Mouse (Mus musculus): Measurements from ENCODE around the gene Tmem56. TPM values are rescaled to one million over a fixed set of nuclear protein-coding genes. Genes with fewer than 3 reads are reported as not detected.

Tmem56 gene
- polyA plus RNA-seq, 1 experiment from 2014 or later: 3.3 TPM

GRCm38 (mm10) chr3:121308935-121309334 lies 26.0 kb upstream of the Tmem56 start:
- Histone ChIP-seq H3K9me3 (no peaks in the 10 kb centered on the region), H3K4me3 (no peak overlapping the region), H3K4me2 (replicated peaks) (no peak overlapping the region), H3K4me1 (no peaks in the 10 kb centered on the region), H3K36me3 (no peaks in the 10 kb centered on the region), H3K27me3 (no peaks in the 10 kb centered on the region), H3K9ac (replicated peaks) (no peak overlapping the region), H3K27ac (replicated peaks) (no peak overlapping the region)
- 73% methylated on average over 5 of the region's 5 CpGs for WGBS
- ATAC-seq (replicated peaks): 0 out of 2 replicates have a peak, but pooled peaks have one; percentile 41

GRCm38 (mm10) chr3:121307532-121308234 lies 24.8 kb upstream of the Tmem56 start:
- H3K4me1 ChIP-seq: no peaks in the 10 kb centered on the region
- no peak overlapping the region for H3K27ac ChIP-seq (replicated peaks)
- no peaks in the 10 kb centered on the region for H3K9me3 ChIP-seq
- 76% methylated on average over 7 of the region's 7 CpGs for WGBS
- ATAC-seq (replicated peaks): peak; percentile 81
- H3K9ac ChIP-seq (replicated peaks): no peak overlapping the region
- no peak overlapping the region for H3K4me3 ChIP-seq
- no peak overlapping the region for H3K4me2 ChIP-seq (replicated peaks)
- H3K36me3 ChIP-seq: no peaks in the 10 kb centered on the region
- H3K27me3 ChIP-seq: no peaks in the 10 kb centered on the region

- no peaks in the 10 kb centered on the region for H3K9me3 ChIP-seq
- ATAC-seq (replicated peaks): no peak
- H3K4me1 ChIP-seq: no peaks in the 10 kb centered on the region
- no peak overlapping the region for H3K4me3 ChIP-seq
- no peak overlapping the region for H3K9ac ChIP-seq (replicated peaks)
- H3K36me3 ChIP-seq: no peaks in the 10 kb centered on the region
- no peak overlapping the region for H3K27ac ChIP-seq (replicated peaks)
- no peaks in the 10 kb centered on the region for H3K27me3 ChIP-seq
- 96% methylated on average over 7 of the region's 7 CpGs for WGBS
- H3K4me2 ChIP-seq (replicated peaks): no peak overlapping the region
These were observed 23.7 kb upstream of the Tmem56 start for GRCm38 (mm10) chr3:121306641-121307040.

- no peak overlapping the region for H3K4me2 ChIP-seq (replicated peaks)
These were observed 11.3 kb upstream of the Tmem56 start for GRCm38 (mm10) chr3:121294200-121294599.

GRCm38 (mm10) chr3:121291560-121292258 lies 8.8 kb upstream of the Tmem56 start, which contains the start of gene Alg14:
TSS of gene Alg14 (plus strand) at chr3:121291773.
- peak within 1 kb of the TSS; percentile 95 for H3K27ac ChIP-seq (replicated peaks)
- H3K9ac ChIP-seq (replicated peaks): peak within 1 kb of the TSS; percentile 62
- H3K9me3 ChIP-seq: no peaks in the 10 kb centered on the region
- WGBS: under 1% methylated on average over 42 of the region's 42 CpGs
- peaks cover 5% of the 10 kb centered on the region for H3K4me1 ChIP-seq
- H3K36me3 ChIP-seq: no peaks in the 10 kb centered on the region
- H3K27me3 ChIP-seq: no peaks in the 10 kb centered on the region
- peak; percentile 97 for ATAC-seq (replicated peaks)
- H3K4me3 ChIP-seq: peak within 1 kb of the TSS; percentile 65
- H3K4me2 ChIP-seq (replicated peaks): peak within 1 kb of the TSS; percentile 48

More at GRCm38 (mm10) chr3:121294200-121294599, 11.3 kb upstream of the Tmem56 start:
- H3K4me1 ChIP-seq: peaks cover 5% of the 10 kb centered on the region
- H3K9ac ChIP-seq (replicated peaks): no peak overlapping the region
- no peaks in the 10 kb centered on the region for H3K27me3 ChIP-seq
- no peaks in the 10 kb centered on the region for H3K9me3 ChIP-seq
- H3K27ac ChIP-seq (replicated peaks): no peak overlapping the region
- H3K36me3 ChIP-seq: no peaks in the 10 kb centered on the region
- H3K4me3 ChIP-seq: no peak overlapping the region
- 77% methylated on average over 2 of the region's 2 CpGs for WGBS
- no peak for ATAC-seq (replicated peaks)

- no peak for ATAC-seq (replicated peaks)
- no peaks in the 10 kb centered on the region for H3K27me3 ChIP-seq
- H3K4me2 ChIP-seq (replicated peaks): peak overlapping the region; percentile 48
- no peaks in the 10 kb centered on the region for H3K36me3 ChIP-seq
- H3K9me3 ChIP-seq: no peaks in the 10 kb centered on the region
- H3K27ac ChIP-seq (replicated peaks): peak overlapping the region; percentile 95
- H3K4me3 ChIP-seq: peak overlapping the region; percentile 65
- H3K9ac ChIP-seq (replicated peaks): peak overlapping the region; percentile 48
- peaks cover 5% of the 10 kb centered on the region for H3K4me1 ChIP-seq
- 4% methylated on average over 7 of the region's 7 CpGs for WGBS
These were observed 8.3 kb upstream of the Tmem56 start for GRCm38 (mm10) chr3:121291225-121291559.

- no peak for ATAC-seq (replicated peaks)
- H3K36me3 ChIP-seq: no peaks in the 10 kb centered on the region
- WGBS: 80% methylated on average over 8 of the region's 8 CpGs
- H3K9ac ChIP-seq (replicated peaks): peak overlapping the region; percentile 48; the same call in 1 of the 2 replicates
- peak overlapping the region; percentile 48 for H3K4me2 ChIP-seq (replicated peaks)
- no peaks in the 10 kb centered on the region for H3K9me3 ChIP-seq
- H3K27ac ChIP-seq (replicated peaks): peak overlapping the region; percentile 95
- H3K4me1 ChIP-seq: peaks cover 5% of the 10 kb centered on the region
- H3K4me3 ChIP-seq: peak overlapping the region; percentile 65
- no peaks in the 10 kb centered on the region for H3K27me3 ChIP-seq
These were observed 7.8 kb upstream of the Tmem56 start for GRCm38 (mm10) chr3:121290681-121291080.

- no peaks in the 10 kb centered on the region for H3K27me3 ChIP-seq
- H3K4me2 ChIP-seq (replicated peaks): no peak overlapping the region
- H3K4me1 ChIP-seq: peaks cover 5% of the 10 kb centered on the region
- WGBS: 98% methylated on average over 2 of the region's 2 CpGs
- H3K9me3 ChIP-seq: no peaks in the 10 kb centered on the region
- no peak overlapping the region for H3K9ac ChIP-seq (replicated peaks)
- no peak for ATAC-seq (replicated peaks)
- no peaks in the 10 kb centered on the region for H3K36me3 ChIP-seq
- no peak overlapping the region for H3K27ac ChIP-seq (replicated peaks)
- H3K4me3 ChIP-seq: no peak overlapping the region
These were observed 4.3 kb upstream of the Tmem56 start for GRCm38 (mm10) chr3:121287151-121287550.

GRCm38 (mm10) chr3:121285219-121285618 lies 2.3 kb upstream of the Tmem56 start:
- Histone ChIP-seq H3K4me2 (replicated peaks) (no peak overlapping the region), H3K9me3 (no peaks in the 10 kb centered on the region), H3K27me3 (no peaks in the 10 kb centered on the region), H3K4me3 (no peak overlapping the region), H3K9ac (replicated peaks) (no peak overlapping the region), H3K36me3 (no peaks in the 10 kb centered on the region), H3K4me1 (no peaks in the 10 kb centered on the region), H3K27ac (replicated peaks) (no peak overlapping the region)
- WGBS: 96% methylated on average over 6 of the region's 6 CpGs
- no peak for ATAC-seq (replicated peaks)

GRCm38 (mm10) chr3:121279679-121280078 lies 3.2 kb downstream of the Tmem56 start:
- H3K4me1 ChIP-seq: no peaks in the 10 kb centered on the region
- H3K27ac ChIP-seq (replicated peaks): no peak overlapping the region
- ATAC-seq (replicated peaks): no peak

GRCm38 (mm10) chr3:121277557-121277956 lies 5.3 kb downstream of the Tmem56 start:
- ATAC-seq (replicated peaks): no peak
- H3K27me3 ChIP-seq: no peaks in the 10 kb centered on the region
- no peaks in the 10 kb centered on the region for H3K36me3 ChIP-seq
- no peaks in the 10 kb centered on the region for H3K4me1 ChIP-seq
- no peak overlapping the region for H3K9ac ChIP-seq (replicated peaks)
- no peak overlapping the region for H3K4me2 ChIP-seq (replicated peaks)
- no peaks in the 10 kb centered on the region for H3K9me3 ChIP-seq
- WGBS: 79% methylated on average over 4 of the region's 4 CpGs
- H3K27ac ChIP-seq (replicated peaks): no peak overlapping the region
- no peak overlapping the region for H3K4me3 ChIP-seq

More at GRCm38 (mm10) chr3:121279679-121280078, 3.2 kb downstream of the Tmem56 start:
- Histone ChIP-seq H3K4me2 (replicated peaks) (no peak overlapping the region), H3K4me3 (no peak overlapping the region), H3K27me3 (no peaks in the 10 kb centered on the region), H3K9me3 (no peaks in the 10 kb centered on the region), H3K36me3 (no peaks in the 10 kb centered on the region), H3K9ac (replicated peaks) (no peak overlapping the region)
- WGBS: 87% methylated on average over 14 of the region's 14 CpGs

GRCm38 (mm10) chr3:121277009-121277408 lies 5.9 kb downstream of the Tmem56 start:
- no peak overlapping the region for H3K4me3 ChIP-seq
- no peak for ATAC-seq (replicated peaks)
- H3K27me3 ChIP-seq: no peaks in the 10 kb centered on the region
- H3K36me3 ChIP-seq: no peaks in the 10 kb centered on the region
- H3K4me2 ChIP-seq (replicated peaks): no peak overlapping the region
- no peaks in the 10 kb centered on the region for H3K4me1 ChIP-seq
- H3K27ac ChIP-seq (replicated peaks): no peak overlapping the region
- no peak overlapping the region for H3K9ac ChIP-seq (replicated peaks)
- 87% methylated on average over 4 of the region's 4 CpGs for WGBS
- H3K9me3 ChIP-seq: no peaks in the 10 kb centered on the region

All from forebrain, embryonic 15.5 days (tissue).